Mouse (Mus musculus) CH12.LX (cell line): ENCODE measurements at regions not wholly inside any gene's neighbourhood (a gene's known extent, or its start where the extent isn't known, plus 50 kb on each side); places are given as distances from the start of the nearest gene placed in this dataset.

Experiments
- DNase-seq: peaks from one replicate; pipeline ENCODE4 v3.0.0-alpha.2; 2013; ENCODE audit errors: extremely low read depth
- H3K27ac ChIP-seq: 2 replicates; pipeline ENCODE4 v1.5.1; 2012; ENCODE audit warnings: low read depth, mild to moderate bottlenecking, control low read depth, moderate library complexity; ENCODE audit not compliant: insufficient read depth
- H3K27me3 ChIP-seq: replicated peaks from 2 replicates; pipeline ENCODE3; 2012; ENCODE audit warnings: inconsistent platforms
- H3K36me3 ChIP-seq, 2 experiments: replicated peaks in 1 of 2; 2 replicates each; pipeline versions ENCODE3 to v1.6.1; 2012; ENCODE audit warnings: inconsistent platforms in 1 of 2, low read length in 1 of 2, mild to moderate bottlenecking in 1 of 2, mixed read lengths in 1 of 2, moderate library complexity in 1 of 2; ENCODE audit not compliant: control insufficient read depth in 1 of 2, insufficient read depth in 1 of 2
- H3K4me1 ChIP-seq, 2 experiments: 2 replicates each; pipeline ENCODE4 v1.6.1; 2012; ENCODE audit warnings: inconsistent platforms in 1 of 2, moderate library complexity in 1 of 2; ENCODE audit not compliant: insufficient read depth in 2 of 2, control insufficient read depth in 1 of 2
- H3K4me2 ChIP-seq: 2 replicates; pipeline ENCODE4 v1.6.1; 2012; ENCODE audit warnings: low read depth, mild to moderate bottlenecking, control low read depth; ENCODE audit not compliant: poor library complexity, insufficient read depth, severe bottlenecking
- H3K4me3 ChIP-seq, 3 experiments: fragments of 150-350 bp in 1 of 3; sonication (generic) in 1 of 3; replicated peaks in 1 of 3; 2 replicates each; pipeline versions ENCODE3 to v1.5.1; 2011 to 2012; ENCODE audit warnings: low read depth in 2 of 3, low read length in 2 of 3, mild to moderate bottlenecking in 2 of 3, moderate library complexity in 2 of 3, control low read depth in 1 of 3, improper control_type of control experiment in 1 of 3, inconsistent platforms in 1 of 3, mixed read lengths in 1 of 3; ENCODE audit not compliant: poor library complexity in 1 of 3
- H3K79me2 ChIP-seq: replicated peaks from 2 replicates; pipeline ENCODE4 v1.6.1; 2012; ENCODE audit warnings: mild to moderate bottlenecking, moderate library complexity; ENCODE audit not compliant: control insufficient read depth, poor library complexity, insufficient read depth, severe bottlenecking; ENCODE audit errors: extremely low read depth
- H3K9ac ChIP-seq: 2 replicates; pipeline ENCODE4 v1.6.1; 2012; ENCODE audit warnings: low read depth, mild to moderate bottlenecking, control low read depth, moderate library complexity; ENCODE audit not compliant: insufficient read depth
- H3K9me3 ChIP-seq: replicated peaks from 2 replicates; pipeline ENCODE3; 2012; ENCODE audit warnings: low read length, inconsistent platforms, mixed read lengths
- BHLHE40 ChIP-seq: IDR thresholded peaks from 2 replicates; pipeline ENCODE4 v1.6.1; 2011; ENCODE audit warnings: mild to moderate bottlenecking, low read depth, low read length, improper control_type of control experiment
- CHD1 ChIP-seq: IDR thresholded peaks from 2 replicates; pipeline ENCODE4 v1.6.1; 2012; ENCODE audit warnings: low read depth, low read length, improper control_type of control experiment, inconsistent platforms
- CHD2 ChIP-seq: IDR thresholded peaks from 2 replicates; pipeline ENCODE4 v1.6.1; 2011; ENCODE audit warnings: low read length, improper control_type of control experiment
- E2F4 ChIP-seq: IDR thresholded peaks from 2 replicates; pipeline ENCODE4 v1.6.1; 2011; ENCODE audit warnings: low read depth, low read length, improper control_type of control experiment; ENCODE audit not compliant: insufficient replicate concordance
- EP300 ChIP-seq: IDR thresholded peaks from 2 replicates; pipeline ENCODE4 v1.6.1; 2011; ENCODE audit warnings: low read length, improper control_type of control experiment
- ETS1 ChIP-seq: conservative IDR thresholded peaks from 2 replicates; pipeline ENCODE4 v1.6.1; 2012; ENCODE audit warnings: low read depth, mild to moderate bottlenecking, inconsistent platforms, low read length, improper control_type of control experiment, moderate library complexity
- MAZ ChIP-seq: IDR thresholded peaks from 2 replicates; pipeline ENCODE4 v1.6.1; 2012; ENCODE audit warnings: low read depth, mild to moderate bottlenecking, inconsistent platforms, low read length, improper control_type of control experiment, moderate library complexity
- MXI1 ChIP-seq: IDR thresholded peaks from 2 replicates; pipeline ENCODE4 v1.6.1; 2011; ENCODE audit warnings: mild to moderate bottlenecking, low read depth, low read length, improper control_type of control experiment
- NELFE ChIP-seq: IDR thresholded peaks from 2 replicates; pipeline ENCODE4 v1.6.1; 2011; ENCODE audit warnings: low read depth, low read length, improper control_type of control experiment
- PAX5 ChIP-seq: IDR thresholded peaks from 2 replicates; pipeline ENCODE4 v1.6.1; 2012; ENCODE audit warnings: low read length, inconsistent platforms, mixed read lengths
- POLR2A ChIP-seq: IDR thresholded peaks from 2 replicates; pipeline ENCODE4 v1.6.1; 2011; ENCODE audit warnings: low read depth, mild to moderate bottlenecking, improper control_type of control experiment, low read length
- POLR2AphosphoS2 ChIP-seq: IDR thresholded peaks from 2 replicates; pipeline ENCODE4 v1.6.1; 2011; ENCODE audit warnings: low read depth, low read length, improper control_type of control experiment
- RCOR1 ChIP-seq: conservative IDR thresholded peaks from 2 replicates; pipeline ENCODE4 v1.6.1; 2012; ENCODE audit warnings: low read depth, mild to moderate bottlenecking, inconsistent platforms, low read length, improper control_type of control experiment
- SIN3A ChIP-seq: IDR thresholded peaks from 2 replicates; pipeline ENCODE4 v1.6.1; 2012; ENCODE audit warnings: low read length, improper control_type of control experiment, inconsistent platforms
- SMC3 ChIP-seq: IDR thresholded peaks from 2 replicates; pipeline ENCODE4 v1.6.1; 2011; ENCODE audit warnings: low read depth, low read length, improper control_type of control experiment
- TBP ChIP-seq: conservative IDR thresholded peaks from 2 replicates; pipeline ENCODE4 v1.6.1; 2011; ENCODE audit warnings: low read depth, low read length, improper control_type of control experiment
- TCF12 ChIP-seq: IDR thresholded peaks from 2 replicates; pipeline ENCODE4 v1.6.1; 2014; ENCODE audit warnings: low read depth, mild to moderate bottlenecking, inconsistent platforms, low read length, improper control_type of control experiment
- UBTF ChIP-seq: IDR thresholded peaks from 2 replicates; pipeline ENCODE4 v1.6.1; 2012; ENCODE audit warnings: low read depth, mild to moderate bottlenecking, inconsistent platforms, low read length, improper control_type of control experiment, moderate library complexity
- ZMIZ1 ChIP-seq: IDR thresholded peaks from 2 replicates; pipeline ENCODE4 v1.6.1; 2012; ENCODE audit warnings: low read depth, mild to moderate bottlenecking, inconsistent platforms, low read length, improper control_type of control experiment
- dilution Hi-C: fragments of 300-500 bp; cut with MboI; formaldehyde crosslinking; loops from 2 replicates; pipeline ENCODE4 v1.14.3; 2020; ENCODE audit warnings: low sequenced_read_pairs; ENCODE audit not compliant: extremely low pct_unique_long_range_greater_than_20kb, extremely low pct_ligation_motif_present
- in situ Hi-C: fragments of 300-500 bp; cut with MboI; formaldehyde crosslinking; loops from 3 replicates; pipeline ENCODE4 v1.14.3; 2019; ENCODE audit warnings: low sequenced_read_pairs, low pct_ligation_motif_present, low pct_unique_long_range_greater_than_20kb, mixed read lengths

- dilution Hi-C loops (no loop called here), in situ Hi-C loops (no loop called here)
- H3K36me3 ChIP-seq: no peaks in the 10 kb centered on the region
- no peak overlapping the region for H3K4me3 ChIP-seq
- no peaks in the 10 kb centered on the region for H3K27me3 ChIP-seq
- TF ChIP-seq TCF12: no peak
- TF ChIP-seq POLR2A: no peak
- TF ChIP-seq CHD2: no peak
- no peak for TF ChIP-seq PAX5
- no peak for TF ChIP-seq SMC3
- no peak for TF ChIP-seq POLR2AphosphoS2
- TF ChIP-seq EP300: no peak
- TF ChIP-seq CHD1: no peak
- no peak overlapping the region for H3K27ac ChIP-seq
- no peaks in the 10 kb centered on the region for H3K4me1 ChIP-seq
- no peak for DNase-seq
- H3K4me2 ChIP-seq: no peak overlapping the region
- no peak overlapping the region for H3K9ac ChIP-seq
- H3K9me3 ChIP-seq: no peaks in the 10 kb centered on the region
- no peaks in the 10 kb centered on the region for H3K79me2 ChIP-seq
Observed at GRCm38 (mm10) chr12:5435876-5436275, 60.4 kb upstream of the Klhl29 start.

GRCm38 (mm10) chr12:5434060-5434459, 58.6 kb upstream of the Klhl29 start:
- no peak for DNase-seq
- Histone ChIP-seq H3K27me3 (no peaks in the 10 kb centered on the region), H3K79me2 (no peaks in the 10 kb centered on the region), H3K4me3 (no peak overlapping the region), H3K27ac (no peak overlapping the region), H3K4me2 (no peak overlapping the region), H3K4me1 (no peaks in the 10 kb centered on the region), H3K9me3 (no peaks in the 10 kb centered on the region), H3K9ac (no peak overlapping the region), H3K36me3 (no peaks in the 10 kb centered on the region)
- TF ChIP-seq POLR2A (no peak), NELFE (no peak), CHD1 (no peak), ETS1 (no peak), CHD2 (no peak), BHLHE40 (no peak), MXI1 (no peak)
- in situ Hi-C loops: no loop called here
- dilution Hi-C loops: no loop called here

GRCm38 (mm10) chr12:5432688-5433087, 57.2 kb upstream of the Klhl29 start:
- no peaks in the 10 kb centered on the region for H3K4me1 ChIP-seq
- H3K27ac ChIP-seq: no peak overlapping the region
- H3K79me2 ChIP-seq: no peaks in the 10 kb centered on the region
- in situ Hi-C loops (no loop called here), dilution Hi-C loops (no loop called here)
- H3K36me3 ChIP-seq: no peaks in the 10 kb centered on the region
- H3K9me3 ChIP-seq: no peaks in the 10 kb centered on the region
- TF ChIP-seq TCF12: no peak
- no peak for TF ChIP-seq SIN3A
- TF ChIP-seq E2F4: no peak
- TF ChIP-seq MAZ: no peak
- no peak for TF ChIP-seq ETS1
- no peak for TF ChIP-seq UBTF
- no peak for TF ChIP-seq CHD2
- no peak for TF ChIP-seq ZMIZ1
- no peak for TF ChIP-seq TBP
- no peak for TF ChIP-seq RCOR1
- no peaks in the 10 kb centered on the region for H3K27me3 ChIP-seq
- H3K4me3 ChIP-seq: no peak overlapping the region
- DNase-seq: no peak
- H3K9ac ChIP-seq: no peak overlapping the region
- no peak overlapping the region for H3K4me2 ChIP-seq
